Mouse (Mus musculus) thymus, adult 2 months (tissue): ENCODE measurements around the gene Ccdc65. TPM values are rescaled to one million over a fixed set of nuclear protein-coding genes. Genes with fewer than 3 reads are reported as not detected.

Experiments
- DNase-seq: peaks from one replicate; pipeline ENCODE4 v3.0.0; 2021
- H3K27ac ChIP-seq: fragments of 200-500 bp; 2 replicates; pipeline ENCODE4 v1.5.1; 2012; ENCODE audit warnings: low read length, control low read depth; ENCODE audit not compliant: control insufficient read depth, insufficient read depth
- H3K27me3 ChIP-seq: fragments of 200-500 bp; 2 replicates; pipeline ENCODE4 v1.6.1; 2012; ENCODE audit warnings: mild to moderate bottlenecking, low read length, moderate library complexity, mixed read lengths; ENCODE audit not compliant: control insufficient read depth, insufficient read depth
- H3K36me3 ChIP-seq: fragments of 200-500 bp; 2 replicates; pipeline ENCODE4 v1.6.1; 2012; ENCODE audit warnings: mild to moderate bottlenecking, low read length, moderate library complexity; ENCODE audit not compliant: control insufficient read depth, insufficient read depth
- H3K4me1 ChIP-seq: fragments of 200-500 bp; replicated peaks from 2 replicates; pipeline ENCODE4 v1.6.1; 2012; ENCODE audit warnings: low read length; ENCODE audit not compliant: control insufficient read depth, insufficient read depth
- H3K4me3 ChIP-seq: fragments of 200-500 bp; 2 replicates; pipeline ENCODE4 v1.5.1; 2012; ENCODE audit warnings: mild to moderate bottlenecking, low read length, control low read depth, moderate library complexity; ENCODE audit not compliant: control insufficient read depth, insufficient read depth
- CTCF ChIP-seq: fragments of 200-500 bp; IDR thresholded peaks from 2 replicates; pipeline ENCODE4 v1.5.1; 2012; ENCODE audit warnings: mild to moderate bottlenecking, control low read depth, low read length, moderate library complexity, borderline replicate concordance; ENCODE audit not compliant: control insufficient read depth, poor library complexity, insufficient read depth; ENCODE audit errors: extremely low read depth
- POLR2A ChIP-seq: fragments of 200-500 bp; IDR thresholded peaks from 2 replicates; pipeline ENCODE4 v1.6.1; 2012; ENCODE audit warnings: mild to moderate bottlenecking, low read length, control low read depth, moderate library complexity; ENCODE audit not compliant: control insufficient read depth, poor library complexity, insufficient read depth; ENCODE audit errors: extremely low read depth
- WGBS: fragments of 180-500 bp; shearing (Covaris S2); methylation state at CpG from one replicate; pipeline ENCODE4 v1.1.7; 2018; 5-methylcytosine and 5-hydroxymethylcytosine counted together
- polyA plus RNA-seq: library from polyadenylated mRNA; depleted of rRNA; stranded (reverse); fragments of >200 nt; gene quantifications from 2 replicates; pipeline ENCODE4 v1.2.3, GENCODE M21; 2012

Gene Ccdc65
- polyA plus RNA-seq, 1 experiment: 0.04 TPM

DNA sequence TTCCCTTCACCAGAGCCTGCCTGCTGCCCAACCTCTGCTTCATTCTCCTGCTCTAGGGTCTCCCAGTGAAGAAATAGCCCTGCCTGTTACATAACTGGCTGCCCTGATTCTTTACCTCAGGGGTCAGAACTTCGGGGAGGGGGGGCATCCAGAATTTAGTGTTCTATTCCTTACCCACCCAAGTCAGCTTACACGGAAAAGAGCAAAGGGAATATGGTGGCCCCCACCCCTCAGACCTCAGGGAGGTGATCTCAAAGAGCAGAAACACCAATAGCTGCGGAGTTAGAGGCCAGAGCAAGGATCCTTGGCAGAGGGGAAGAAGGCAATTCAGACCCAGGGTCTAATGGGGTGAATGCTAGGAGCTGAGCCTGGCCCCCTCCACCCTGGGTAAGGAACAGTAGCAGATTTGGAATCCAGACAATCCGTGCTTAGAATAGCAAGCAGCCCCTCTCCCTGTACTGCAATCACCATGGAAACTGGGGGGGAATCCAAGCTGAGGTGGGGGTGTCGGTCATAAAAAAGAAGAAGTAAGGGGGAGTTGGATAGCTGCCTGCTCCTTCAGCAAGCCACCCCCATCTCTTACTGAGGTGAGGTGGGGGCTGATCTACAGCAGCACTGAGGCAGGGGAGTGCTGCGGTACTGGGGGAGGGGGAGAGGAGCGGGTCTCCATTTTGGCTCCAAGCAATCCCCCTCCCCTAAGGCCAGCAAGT lies 33.6 kb upstream of the Ccdc65 start:
- Histone ChIP-seq H3K4me1 (peaks cover 14% of the 10 kb centered on the region), H3K27ac (no peak overlapping the region), H3K27me3 (peaks cover 9% of the 10 kb centered on the region; the same call in 1 of the 2 replicates), H3K4me3 (no peak overlapping the region), H3K36me3 (no peaks in the 10 kb centered on the region)
- 39% methylated on average over 7 of the region's 7 CpGs for WGBS
- no peak for DNase-seq
- no peak for TF ChIP-seq POLR2A
- no peak for TF ChIP-seq CTCF

DNA sequence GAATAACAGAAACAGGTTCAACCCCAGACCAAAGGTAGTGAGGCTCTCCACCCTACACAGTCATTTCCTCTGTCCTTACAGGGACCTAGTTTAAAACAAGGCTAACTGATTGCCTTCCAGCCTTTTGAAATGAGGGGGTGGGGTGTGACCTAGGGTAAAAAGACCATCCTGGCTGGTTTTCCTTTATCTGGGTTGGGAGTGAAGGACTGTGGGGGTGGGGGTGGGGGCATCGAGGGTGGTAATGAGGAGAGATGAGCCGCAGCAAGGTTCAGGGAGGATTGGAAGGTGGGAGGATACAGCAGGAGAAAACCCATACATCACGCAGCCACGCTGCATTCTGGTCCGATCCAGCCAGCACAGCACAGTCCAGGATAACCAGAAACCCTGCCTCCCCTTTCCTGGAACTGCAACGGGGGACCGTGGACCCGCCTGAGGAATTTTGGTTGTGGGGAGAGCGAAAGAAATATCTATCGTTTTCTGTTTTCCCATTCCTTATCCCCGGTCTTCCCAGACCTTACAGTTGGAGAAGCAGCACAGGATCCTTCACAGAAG lies 32.9 kb upstream of the Ccdc65 start:
- Histone ChIP-seq H3K4me1 (peaks cover 14% of the 10 kb centered on the region), H3K36me3 (no peaks in the 10 kb centered on the region), H3K27me3 (peaks cover 9% of the 10 kb centered on the region; the same call in 1 of the 2 replicates), H3K27ac (no peak overlapping the region), H3K4me3 (no peak overlapping the region)
- no peak for TF ChIP-seq CTCF
- no peak for TF ChIP-seq POLR2A
- DNase-seq: no peak
- 36% methylated on average over 11 of the region's 11 CpGs for WGBS

DNA sequence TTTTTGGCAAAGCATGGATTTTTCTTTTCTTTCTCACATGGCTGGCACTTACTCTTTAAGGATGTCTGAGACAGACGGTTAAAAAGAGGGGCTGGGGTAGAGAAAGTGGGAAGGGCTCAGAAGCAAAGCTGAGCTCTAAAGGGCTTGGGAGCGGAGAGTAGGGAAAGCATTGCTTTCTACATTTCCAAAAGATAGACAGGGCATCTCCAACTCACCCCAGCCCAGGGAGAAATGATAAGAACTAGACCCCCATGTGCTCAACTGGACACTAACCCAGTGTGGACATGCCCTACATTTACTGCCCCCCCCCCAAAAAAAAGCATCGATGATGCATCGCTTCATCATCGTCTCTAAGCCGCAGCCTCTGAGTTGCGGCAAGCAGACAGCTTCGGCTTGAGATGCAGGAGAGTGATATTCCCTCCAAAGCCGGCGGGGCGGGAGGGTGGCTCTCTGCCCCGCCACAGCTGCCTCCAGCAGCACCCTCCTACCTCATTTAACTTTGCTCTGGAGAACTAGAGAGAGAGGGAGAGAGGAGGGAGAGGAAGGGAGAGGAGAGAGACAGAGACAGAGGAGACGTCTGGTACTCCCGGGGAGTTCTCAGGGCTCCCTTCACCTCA lies 32.3 kb upstream of the Ccdc65 start:
- Histone ChIP-seq H3K27me3 (peaks cover 9% of the 10 kb centered on the region; the same call in 1 of the 2 replicates), H3K27ac (no peak overlapping the region), H3K4me1 (peaks cover 14% of the 10 kb centered on the region), H3K4me3 (no peak overlapping the region), H3K36me3 (no peaks in the 10 kb centered on the region)
- TF ChIP-seq CTCF (no peak), POLR2A (no peak)
- 21% methylated on average over 14 of the region's 14 CpGs for WGBS
- DNase-seq: no peak

- no peak for TF ChIP-seq CTCF
- no peak for TF ChIP-seq POLR2A
- DNase-seq: peak; percentile 21
- Histone ChIP-seq H3K4me3 (no peak overlapping the region), H3K27me3 (peaks cover 9% of the 10 kb centered on the region; the same call in 1 of the 2 replicates), H3K27ac (no peak overlapping the region), H3K4me1 (peaks cover 14% of the 10 kb centered on the region), H3K36me3 (no peaks in the 10 kb centered on the region)
- 4% methylated on average over 9 of the region's 9 CpGs for WGBS
Measured at GRCm38 (mm10) chr15:98676471-98676870, 31.5 kb upstream of the Ccdc65 start.

DNA sequence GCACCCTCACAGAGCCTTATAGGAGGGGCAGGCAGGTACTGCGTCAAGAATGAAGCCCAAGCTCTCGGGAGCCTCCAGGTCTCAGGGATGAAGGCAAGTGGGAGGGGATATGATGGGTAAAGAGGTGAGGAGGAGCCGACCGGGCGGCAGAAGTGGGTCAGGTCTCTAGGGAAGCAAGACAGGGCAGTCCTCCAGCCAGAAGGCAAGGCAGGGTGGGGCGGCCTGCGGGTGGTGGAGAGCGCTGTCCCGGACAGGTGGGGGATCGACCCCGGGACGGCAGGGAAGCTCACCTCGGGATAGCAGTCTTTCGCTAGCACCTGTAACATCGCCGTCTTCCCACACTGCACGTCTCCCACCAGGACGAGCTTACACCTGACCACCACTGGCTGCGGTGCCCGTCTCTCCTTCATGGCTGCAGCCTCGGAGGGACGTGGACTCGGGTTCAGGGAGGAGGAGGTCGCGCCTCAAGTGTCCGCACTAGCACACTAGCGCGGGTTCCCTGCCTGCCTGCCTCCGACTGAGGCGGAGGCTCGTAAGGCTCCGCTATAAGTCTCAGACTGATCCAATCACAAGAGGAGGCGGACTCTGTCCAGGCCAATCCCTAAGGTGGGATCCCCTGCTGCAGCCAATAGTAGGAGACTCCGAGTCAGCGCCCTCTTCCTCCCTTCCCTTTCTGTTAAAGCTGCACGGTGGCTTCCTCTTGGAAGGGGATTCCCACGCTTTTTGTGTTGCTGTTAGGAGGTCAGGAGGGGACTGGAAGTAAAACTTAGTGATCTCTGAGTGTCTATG lies 30.9 kb upstream of the Ccdc65 start, which contains the start of gene Rnd1:
TSS of gene Rnd1 (minus strand) at position 522 of the 789 bp plus-strand sequence.
- peaks cover 14% of the 10 kb centered on the region for H3K4me1 ChIP-seq
- no peaks in the 10 kb centered on the region for H3K36me3 ChIP-seq
- peaks cover 9% of the 10 kb centered on the region; the same call in 1 of the 2 replicates for H3K27me3 ChIP-seq
- peak within 1 kb of the TSS; percentile 36 for H3K4me3 ChIP-seq
- WGBS: 1% methylated on average over 37 of the region's 37 CpGs
- TF ChIP-seq CTCF (0 out of 2 replicates have a peak, but pooled peaks have one; percentile 22), POLR2A (peak; percentile 80; the same call in 1 of the 2 replicates)
- H3K27ac ChIP-seq: no peak within 1 kb of the TSS
- DNase-seq: peak; percentile 65

- no peak for DNase-seq
- Histone ChIP-seq H3K4me1 (peaks cover 14% of the 10 kb centered on the region), H3K27ac (no peak overlapping the region), H3K27me3 (peaks cover 9% of the 10 kb centered on the region; the same call in 1 of the 2 replicates), H3K36me3 (no peaks in the 10 kb centered on the region), H3K4me3 (no peak overlapping the region)
- TF ChIP-seq CTCF (no peak), POLR2A (no peak)
- WGBS: 92% methylated on average over 7 of the region's 7 CpGs
Measured at GRCm38 (mm10) chr15:98677977-98678376, 30.0 kb upstream of the Ccdc65 start.
